Mouse (Mus musculus) CD4-positive, CD25-positive, alpha-beta regulatory T cell, adult 2 months (primary cell): ENCODE data around the gene Actr8.

ENCODE experiments used
- DNase-seq: peaks from one replicate; pipeline ENCODE4 v3.0.0-alpha.2; 2012; ENCODE audit warnings: low read depth, low spot score

The Actr8 gene

GRCm38 (mm10) chr14:29978254-29979204 is at the start of gene Actr8:
TSS of gene Actr8 (plus strand) at chr14:29978337.
- DNase-seq: peak; percentile 87

- no peak for DNase-seq
Observed at GRCm38 (mm10) chr14:29928966-29929365, 49.2 kb upstream of the Actr8 start.

GRCm38 (mm10) chr14:29935516-29935915 is 42.6 kb upstream of the Actr8 start:
- DNase-seq: no peak

GRCm38 (mm10) chr14:29937466-29937865 is 40.7 kb upstream of the Actr8 start:
- DNase-seq: no peak

GRCm38 (mm10) chr14:29939600-29940312 is 38.4 kb upstream of the Actr8 start:
- no peak for DNase-seq

- DNase-seq: peak; percentile 40
Observed at GRCm38 (mm10) chr14:29940313-29940812, 37.8 kb upstream of the Actr8 start.

GRCm38 (mm10) chr14:29940877-29941276 is 37.3 kb upstream of the Actr8 start:
- DNase-seq: peak; percentile 57

GRCm38 (mm10) chr14:29946761-29947309 is 31.3 kb upstream of the Actr8 start:
- peak; percentile 43 for DNase-seq

- no peak for DNase-seq
Observed at GRCm38 (mm10) chr14:29950805-29951204, 27.3 kb upstream of the Actr8 start.

- no peak for DNase-seq
Observed at GRCm38 (mm10) chr14:29957393-29957792, 20.7 kb upstream of the Actr8 start.

GRCm38 (mm10) chr14:29967611-29968010 is 10.5 kb upstream of the Actr8 start:
- DNase-seq: no peak

- peak; percentile 98 for DNase-seq
Observed at GRCm38 (mm10) chr14:29968075-29968821, 9.9 kb upstream of the Actr8 start, which contains the start of gene Selenok. TSS of gene Selenok (plus strand) at chr14:29968308.

- no peak for DNase-seq
Observed at GRCm38 (mm10) chr14:29971446-29971845, 6.7 kb upstream of the Actr8 start.

- no peak for DNase-seq
Observed at GRCm38 (mm10) chr14:29971993-29972392, 6.1 kb upstream of the Actr8 start.

- DNase-seq: no peak
Observed at GRCm38 (mm10) chr14:29976927-29977326, 1.2 kb upstream of the Actr8 start.

GRCm38 (mm10) chr14:29980447-29981205 is 2.5 kb downstream of the Actr8 start:
- peak; percentile 77 for DNase-seq

GRCm38 (mm10) chr14:29986096-29986495 is 8.0 kb downstream of the Actr8 start:
- DNase-seq: no peak

- no peak for DNase-seq
Observed at GRCm38 (mm10) chr14:29987276-29987675, 9.1 kb downstream of the Actr8 start.

GRCm38 (mm10) chr14:29987739-29988138 is 9.6 kb downstream of the Actr8 start:
- no peak for DNase-seq

- no peak for DNase-seq
Observed at GRCm38 (mm10) chr14:29988337-29988736, 10.2 kb downstream of the Actr8 start.
